Mouse (Mus musculus) bone marrow macrophage, adult 2 months (primary cell): ENCODE data around the gene Snap23. TPM values are rescaled to one million over a fixed set of nuclear protein-coding genes. Genes with fewer than 3 reads are reported as not detected.
"Not testable (repeated sequence)": the region's sequence is repeated elsewhere in the genome, so short reads cannot be mapped to it uniquely, and the experiment has no call there.

Experiments used
- H3K27ac ChIP-seq: 2 replicates; pipeline ENCODE4 v1.5.1; 2012; ENCODE audit warnings: low read depth, low read length; ENCODE audit not compliant: insufficient read depth
- H3K4me1 ChIP-seq: 2 replicates; pipeline ENCODE4 v1.6.1; 2012; ENCODE audit warnings: low read length; ENCODE audit not compliant: control insufficient read depth, insufficient read depth
- H3K4me3 ChIP-seq: 2 replicates; pipeline ENCODE4 v1.5.1; 2012; ENCODE audit warnings: mild to moderate bottlenecking, low read length, moderate library complexity; ENCODE audit not compliant: insufficient read depth
- CTCF ChIP-seq: IDR thresholded peaks from 2 replicates; pipeline ENCODE4 v1.5.1; 2012; ENCODE audit warnings: low read depth, mild to moderate bottlenecking, low read length, moderate library complexity
- POLR2A ChIP-seq: IDR thresholded peaks from 2 replicates; pipeline ENCODE4 v1.6.1; 2012; ENCODE audit warnings: mild to moderate bottlenecking, low read depth, low read length, borderline replicate concordance
- polyA plus RNA-seq: library from polyadenylated mRNA; stranded (reverse); fragments of >200 nt; gene quantifications from 2 replicates; pipeline ENCODE4 v1.2.4, GENCODE M21; 2012; ENCODE audit not compliant: missing spikeins, insufficient read depth, insufficient read length

Snap23 gene
- polyA plus RNA-seq, 1 experiment: 248 TPM

DNA sequence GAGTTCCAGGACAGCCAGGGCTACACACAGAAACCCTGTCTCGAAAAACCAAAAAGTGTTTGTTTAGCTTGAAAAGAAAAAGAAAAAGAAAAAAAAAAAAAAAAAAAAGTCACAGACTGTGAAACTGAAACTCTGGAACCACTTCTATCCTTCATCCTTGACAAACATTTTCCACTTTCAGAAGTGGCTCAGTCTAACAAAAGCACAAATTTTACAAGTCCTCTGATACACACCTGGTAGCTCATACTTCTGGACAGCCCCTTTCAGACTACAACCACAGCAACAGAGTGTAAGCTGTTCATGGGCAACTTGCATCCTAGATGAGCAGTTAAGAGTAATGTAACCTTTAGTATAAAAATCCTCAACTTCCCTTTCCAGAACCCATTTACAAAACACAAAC, 5.9 kb upstream of the Snap23 start:
- Histone ChIP-seq H3K4me3 (no peak overlapping the region), H3K27ac (peak overlapping the region; percentile 6), H3K4me1 (peaks cover 42% of the 10 kb centered on the region)
- TF ChIP-seq CTCF (no peak), POLR2A (no peak)

DNA sequence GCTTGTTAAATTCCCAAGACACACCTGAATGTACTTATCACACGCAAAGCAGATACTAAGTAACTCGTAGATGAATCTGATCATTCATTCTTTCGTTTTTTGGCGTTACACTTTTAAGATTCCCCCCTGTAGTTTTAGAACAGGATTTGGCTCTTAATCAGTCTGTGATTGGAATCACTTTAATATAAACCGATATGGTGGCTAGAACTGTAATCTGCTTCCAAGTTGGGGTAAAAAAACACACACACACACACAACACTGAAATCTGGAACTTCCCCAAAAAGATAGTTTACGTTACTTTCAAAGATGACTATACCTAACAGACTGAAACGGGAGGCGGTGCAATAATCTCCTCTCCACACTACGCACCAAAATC, 4.6 kb upstream of the Snap23 start:
- H3K27ac ChIP-seq: peak overlapping the region; percentile 72
- TF ChIP-seq POLR2A (no peak), CTCF (no peak)
- H3K4me3 ChIP-seq: peak overlapping the region; percentile 86
- H3K4me1 ChIP-seq: peaks cover 37% of the 10 kb centered on the region

DNA sequence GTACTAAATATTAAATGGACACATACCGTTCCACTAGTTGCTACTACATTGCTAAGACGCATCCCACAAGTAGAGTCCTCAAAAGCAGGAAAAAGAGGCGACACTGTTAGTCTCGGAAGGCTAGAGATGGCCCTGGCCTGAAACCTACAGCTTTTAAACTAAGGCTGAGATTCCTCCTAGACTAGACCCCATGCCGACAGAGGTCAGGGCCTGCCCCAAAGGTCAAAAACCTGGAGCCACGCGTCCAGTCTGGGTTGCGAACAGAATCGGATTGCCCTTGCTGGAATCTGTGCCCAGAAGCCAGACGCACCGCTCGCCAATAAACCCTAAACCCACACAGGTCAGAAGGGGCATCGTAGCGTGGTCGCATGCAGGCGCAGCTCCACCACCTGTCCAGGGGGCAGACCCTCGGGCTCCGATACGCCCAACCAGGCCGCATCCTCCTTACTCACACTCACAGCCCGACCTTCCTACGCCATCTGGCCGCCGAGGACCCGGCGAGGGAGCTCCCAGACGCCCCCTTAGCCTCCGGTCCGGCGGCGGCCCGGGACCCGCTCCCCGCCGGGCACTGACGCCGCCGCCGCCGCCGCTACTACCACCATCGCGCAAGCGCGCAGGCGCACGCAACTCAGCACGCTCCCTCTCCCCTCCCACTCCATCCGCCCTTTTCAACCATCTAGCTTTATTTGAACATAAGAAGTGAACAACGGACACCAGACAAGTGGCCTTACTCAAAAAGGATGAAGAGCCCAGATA, 4.1 kb upstream of the Snap23 start, which contains the start of gene Zfp106:
Gene Zfp106 (minus strand): TSS at position 609 of the 756 bp plus-strand sequence.
- Histone ChIP-seq H3K27ac (peak within 1 kb of the TSS; percentile 72), H3K4me3 (peak within 1 kb of the TSS; percentile 86), H3K4me1 (peaks cover 34% of the 10 kb centered on the region)
- TF ChIP-seq CTCF (no peak), POLR2A (peak; percentile 76; the same call in 1 of the 2 replicates)

DNA sequence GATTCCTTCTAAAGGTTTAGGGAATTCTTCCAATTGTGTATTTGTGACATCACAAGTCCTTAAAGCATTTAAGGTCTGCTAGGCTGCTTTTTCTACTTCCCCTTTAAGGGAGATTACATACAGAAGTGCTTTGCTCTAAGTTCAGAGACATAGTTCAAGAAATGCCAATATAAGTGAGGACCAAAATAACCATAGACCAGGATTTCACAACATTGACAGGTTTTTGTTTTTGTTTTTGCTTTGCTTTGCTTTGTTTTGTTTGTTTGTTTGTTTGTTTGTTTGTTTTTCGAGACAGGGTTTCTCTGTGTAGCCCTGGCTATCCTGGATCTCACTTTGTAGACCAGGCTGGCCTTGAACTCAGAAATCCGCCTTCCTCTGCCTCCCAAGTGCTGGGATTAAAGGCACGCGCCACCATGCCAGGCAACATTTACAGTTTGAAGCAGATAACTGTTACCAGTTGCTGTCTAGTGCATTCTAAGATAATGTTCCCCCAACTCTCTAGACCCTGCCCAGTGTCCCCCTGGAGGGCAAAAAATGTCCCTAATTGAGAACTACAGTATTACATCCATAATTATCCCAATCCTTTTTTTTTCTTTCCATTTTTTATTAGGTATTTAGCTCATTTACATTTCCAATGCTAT, 2.8 kb upstream of the Snap23 start:
- H3K27ac ChIP-seq: peak overlapping the region; percentile 11; the same call in 1 of the 2 replicates
- H3K4me3 ChIP-seq: not testable (repeated sequence)

DNA sequence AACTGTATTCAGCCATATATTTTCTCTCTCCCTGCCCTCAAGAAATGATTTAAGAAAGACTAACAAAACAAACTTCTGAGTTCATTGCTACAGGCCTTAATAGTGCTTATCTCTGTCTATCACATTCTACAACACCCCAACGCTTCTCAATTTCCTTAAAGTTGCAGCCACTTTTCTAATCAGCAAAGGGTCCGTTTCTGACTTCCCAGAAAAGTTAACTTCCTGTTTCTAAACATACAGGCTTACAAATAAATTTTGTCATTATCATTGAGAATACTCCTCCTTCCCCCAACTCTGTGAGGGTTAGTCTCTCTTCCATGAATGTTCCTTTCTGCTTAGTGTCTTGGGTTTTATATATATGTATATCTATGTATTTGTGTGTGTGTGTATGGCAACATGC, 2.1 kb upstream of the Snap23 start:
- H3K27ac ChIP-seq: peak overlapping the region; percentile 64
- TF ChIP-seq CTCF: no peak
- TF ChIP-seq POLR2A: no peak
- peaks cover 34% of the 10 kb centered on the region for H3K4me1 ChIP-seq
- no peak overlapping the region for H3K4me3 ChIP-seq

More for the DNA sequence above, 2.8 kb upstream of the Snap23 start:
- H3K4me1 ChIP-seq: peaks cover 35% of the 10 kb centered on the region

DNA sequence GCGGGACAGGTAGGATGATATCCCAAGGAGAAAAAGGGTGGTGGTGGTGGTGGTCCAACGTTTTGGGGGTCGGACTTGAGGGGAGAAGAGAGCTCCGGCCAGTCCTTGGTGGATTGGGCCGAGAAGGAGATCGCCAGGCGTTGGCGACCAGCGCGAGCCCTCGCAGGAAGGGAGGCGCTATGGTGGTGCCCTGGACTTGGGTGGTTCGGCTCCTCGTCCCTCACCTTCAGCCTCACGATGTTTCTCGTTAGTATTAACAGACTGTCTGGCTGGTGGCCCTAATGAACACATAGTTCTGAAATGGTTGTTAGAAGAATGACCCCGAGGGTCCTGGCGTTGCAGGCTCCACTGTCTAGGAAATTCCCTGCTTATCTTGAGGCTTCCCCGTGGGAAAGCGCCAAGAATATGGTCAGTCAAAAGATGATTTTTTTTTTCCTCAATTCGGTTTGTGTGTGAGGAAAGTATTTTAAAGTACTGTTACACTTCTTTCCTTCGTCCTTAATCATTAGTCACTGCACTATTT, 388 bp downstream of the Snap23 start:
- TF ChIP-seq CTCF (0 out of 2 replicates have a peak, but pooled peaks have one; percentile 19), POLR2A (no peak)
- H3K27ac ChIP-seq: peak overlapping the region; percentile 82
- peak overlapping the region; percentile 89 for H3K4me3 ChIP-seq
- H3K4me1 ChIP-seq: peaks cover 37% of the 10 kb centered on the region

DNA sequence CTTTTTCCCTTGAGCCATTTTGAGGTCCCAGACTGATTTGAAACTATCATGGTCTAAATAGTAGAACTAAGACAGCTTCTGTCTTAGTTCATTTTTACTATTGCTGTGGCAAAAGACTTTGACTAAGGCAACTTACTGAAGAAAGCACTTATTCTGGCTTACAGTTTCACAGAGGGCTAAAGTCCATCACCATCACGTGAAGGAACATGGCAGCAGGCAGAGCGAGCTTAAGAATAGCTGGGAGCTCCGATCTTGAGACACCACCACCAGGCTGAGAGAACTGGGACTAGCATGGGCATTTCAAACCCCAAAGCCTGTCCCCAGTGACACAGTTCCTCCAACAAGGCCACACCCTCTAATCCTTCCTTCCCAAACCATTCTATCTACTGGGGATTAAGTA, 3.6 kb downstream of the Snap23 start:
- Histone ChIP-seq H3K4me1 (peaks cover 43% of the 10 kb centered on the region), H3K4me3 (no peak overlapping the region), H3K27ac (peak overlapping the region; percentile 19; the same call in 1 of the 2 replicates)
- no peak for TF ChIP-seq CTCF

DNA sequence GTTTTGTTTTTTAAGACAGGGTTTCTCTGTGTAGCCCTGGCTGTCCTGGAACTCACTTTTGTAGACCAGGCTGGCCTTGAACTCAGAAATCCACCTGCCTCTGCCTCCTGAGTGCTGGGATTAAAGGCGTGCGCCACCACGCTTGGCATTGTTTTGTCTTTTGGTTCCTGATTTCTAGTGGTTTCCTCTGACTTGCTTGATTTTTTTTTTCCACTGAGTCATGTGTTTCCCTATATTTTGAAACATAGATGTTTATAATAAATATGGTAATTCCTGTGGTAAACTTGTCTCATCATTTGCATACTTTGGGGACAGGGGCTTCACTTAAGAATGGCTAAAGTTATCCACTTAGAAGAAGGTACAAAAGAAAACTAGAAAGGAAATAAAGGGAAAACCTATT, 4.7 kb downstream of the Snap23 start:
- Histone ChIP-seq H3K4me1 (peaks cover 46% of the 10 kb centered on the region), H3K27ac (peak overlapping the region; percentile 80)
- not testable (repeated sequence) for H3K4me3 ChIP-seq

DNA sequence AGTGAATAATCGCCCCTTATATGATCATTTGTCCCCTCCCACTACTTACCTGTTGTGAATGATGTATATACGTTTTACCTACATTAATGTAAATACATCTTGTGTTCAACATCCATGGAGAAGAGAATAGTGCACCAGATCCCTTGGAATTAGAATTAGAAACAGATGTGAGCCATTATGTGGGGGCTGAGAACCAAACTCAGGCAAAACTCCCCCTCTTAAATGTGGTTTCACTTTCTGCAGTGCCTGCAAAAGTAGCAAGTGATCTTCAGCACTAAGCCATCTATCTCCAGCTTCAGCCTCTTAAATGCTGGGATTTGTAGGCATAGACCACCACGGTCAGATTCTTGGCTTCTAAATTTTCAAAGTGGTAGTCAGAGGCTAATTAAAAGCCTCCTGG, 7.7 kb downstream of the Snap23 start:
- TF ChIP-seq POLR2A (no peak), CTCF (no peak)
- no peak overlapping the region for H3K4me3 ChIP-seq
- H3K4me1 ChIP-seq: peaks cover 57% of the 10 kb centered on the region
- H3K27ac ChIP-seq: no peak overlapping the region

DNA sequence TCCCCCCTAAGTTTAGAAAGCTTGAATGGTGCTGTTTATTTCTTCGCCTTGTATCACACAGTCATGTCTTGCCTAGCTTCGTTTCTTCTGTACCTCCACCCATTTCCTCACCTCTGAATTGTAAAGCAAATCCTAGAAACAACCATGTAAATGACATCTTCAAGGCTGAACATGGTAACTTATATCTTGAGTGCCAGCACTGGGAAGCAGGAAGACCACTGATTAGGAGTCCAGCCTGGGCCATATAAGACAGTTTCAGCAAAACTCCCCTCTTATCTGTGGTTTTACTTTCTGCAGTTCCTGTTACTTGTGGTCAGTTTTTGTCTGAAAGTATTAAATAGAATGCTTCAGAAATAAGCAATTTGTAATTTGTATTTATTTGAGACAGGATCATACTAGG, 8.5 kb downstream of the Snap23 start:
- peak overlapping the region; percentile 5; the same call in 1 of the 2 replicates for H3K27ac ChIP-seq
- TF ChIP-seq POLR2A (no peak), CTCF (no peak)
- peaks cover 54% of the 10 kb centered on the region for H3K4me1 ChIP-seq
- H3K4me3 ChIP-seq: no peak overlapping the region
